Mouse (Mus musculus): ENCODE results near the gene Olfr1441.

The Olfr1441 gene

DNA sequence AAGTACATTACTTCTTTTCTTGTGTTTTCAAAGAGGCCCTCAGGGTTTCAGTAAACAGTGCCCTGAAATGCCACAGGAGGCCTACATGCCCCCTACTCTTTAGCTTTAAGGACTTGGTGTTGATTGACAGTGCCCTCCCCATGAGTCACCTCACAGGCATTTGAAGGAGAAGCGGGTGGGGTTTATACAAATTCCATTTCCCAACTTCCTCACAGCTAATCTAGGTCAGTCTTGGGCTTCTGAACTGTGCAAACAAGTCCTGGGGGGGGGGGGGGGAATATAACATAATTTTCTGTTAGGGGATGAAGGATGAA, 46.4 kb downstream of the Olfr1441 start:
- DNase-seq, result no peak

- DNase-seq, result no peak
Measured at GRCm38 (mm10) chr19:12464127-12464526, 46.9 kb downstream of the Olfr1441 start.

GRCm38 (mm10) chr19:12464674-12465073, 47.4 kb downstream of the Olfr1441 start:
- DNase-seq, result no peak

- DNase-seq, result no peak
Measured at GRCm38 (mm10) chr19:12465530-12466144, 48.4 kb downstream of the Olfr1441 start.

GRCm38 (mm10) chr19:12466204-12466603, 49.0 kb downstream of the Olfr1441 start:
- DNase-seq, result peak; percentile 40

- no peak for DNase-seq
Measured at GRCm38 (mm10) chr19:12467436-12467835, 50.2 kb downstream of the Olfr1441 start.

- DNase-seq, result no peak
Measured at GRCm38 (mm10) chr19:12471866-12472265, 54.6 kb downstream of the Olfr1441 start.

DNA sequence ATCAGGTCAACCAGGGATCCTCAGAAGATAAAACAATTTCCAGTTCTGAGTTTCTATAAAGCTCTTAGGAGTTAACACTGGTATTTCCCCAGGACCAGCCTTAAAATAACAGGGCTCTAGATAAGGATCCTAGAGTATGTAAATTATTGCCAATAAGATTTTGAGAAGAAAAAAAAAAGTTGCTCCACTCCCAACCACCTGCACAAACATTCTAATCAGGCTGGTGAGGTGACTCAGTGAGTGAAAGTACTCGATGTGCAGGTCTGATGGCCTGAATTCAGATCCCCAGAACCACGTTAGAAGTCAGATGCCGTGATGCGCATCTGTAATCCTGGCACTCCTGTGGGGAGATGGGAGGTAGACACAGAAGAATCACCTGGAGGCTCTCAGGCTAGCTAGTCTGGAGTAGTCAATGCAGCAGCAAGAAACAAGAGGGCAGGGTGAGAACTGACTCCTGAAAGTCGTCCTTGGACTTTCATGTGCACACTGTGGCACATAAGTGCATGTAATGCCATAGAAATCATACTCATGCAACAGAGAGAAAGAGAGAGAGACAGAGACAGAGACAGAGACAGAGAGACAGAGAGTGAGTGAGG, 55.2 kb downstream of the Olfr1441 start:
- no peak for DNase-seq
